Mouse (Mus musculus) hindbrain, embryonic 11.5 days (tissue): ENCODE data around the gene Serpinb2. TPM values are rescaled to one million over a fixed set of nuclear protein-coding genes. Genes with fewer than 3 reads are reported as not detected.

Source experiments
- polyA plus RNA-seq: library from polyadenylated mRNA; unstranded; fragments of >200 nt; fragmentation: Nextera tagmentation; extraction: Ambion mirVana; gene quantifications from 2 replicates; pipeline ENCODE4 v1.2.1, GENCODE M21; 2014

Serpinb2 gene
- polyA plus RNA-seq, 1 experiment from 2014 or later, result not detected

Other genes with a start within 250 kb of the Serpinb2 start
- not detected in 2 replicates for gene Serpinb3b, start 233.1 kb upstream of the Serpinb2 start, polyA plus RNA-seq
- gene Serpinb3c, start 233.1 kb upstream of the Serpinb2 start, polyA plus RNA-seq, result not detected in 2 replicates
- 0.25 TPM in 1 of 2 replicates, not detected in the other for gene Serpinb11, start 150.2 kb upstream of the Serpinb2 start, polyA plus RNA-seq
- gene Serpinb7, start 111.8 kb upstream of the Serpinb2 start, polyA plus RNA-seq, result not detected in 2 replicates
- gene Serpinb8, start 78.6 kb downstream of the Serpinb2 start, polyA plus RNA-seq, result 1.1 and 1.6 TPM in 2 replicates